Mouse (Mus musculus) spleen, adult 2 months (tissue): ENCODE results near the gene Nuak1. TPM values are rescaled to one million over a fixed set of nuclear protein-coding genes. Genes with fewer than 3 reads are reported as not detected.
A peak's percentile ranks its signal among the peaks of the same experiment; 100 is the strongest.

Experiments used
- DNase-seq, 2 experiments: peaks; one replicate each; pipeline versions ENCODE4 v3.0.0 to v3.0.0-alpha.2; 2012 to 2021; ENCODE audit warnings: low spot score in 2 of 2, low read depth in 1 of 2
- H3K27ac ChIP-seq: fragments of 200-500 bp; 2 replicates; pipeline ENCODE4 v1.5.1; 2012; ENCODE audit warnings: low read length, inconsistent platforms; ENCODE audit not compliant: insufficient read depth
- H3K27me3 ChIP-seq: fragments of 200-500 bp; 2 replicates; pipeline ENCODE4 v1.6.1; 2012; ENCODE audit warnings: mild to moderate bottlenecking, moderate library complexity, low read length, inconsistent platforms; ENCODE audit not compliant: control insufficient read depth, insufficient read depth
- H3K36me3 ChIP-seq: fragments of 200-500 bp; 2 replicates; pipeline ENCODE4 v1.6.1; 2012; ENCODE audit warnings: mild to moderate bottlenecking, low read length, inconsistent platforms; ENCODE audit not compliant: control insufficient read depth, insufficient read depth
- H3K4me1 ChIP-seq: fragments of 200-500 bp; 2 replicates; pipeline ENCODE4 v1.6.1; 2011; ENCODE audit warnings: inconsistent platforms; ENCODE audit not compliant: control insufficient read depth, insufficient read depth, insufficient read length
- H3K4me3 ChIP-seq: fragments of 200-500 bp; 2 replicates; pipeline ENCODE4 v1.5.1; 2011; ENCODE audit warnings: mild to moderate bottlenecking, inconsistent platforms; ENCODE audit not compliant: insufficient read depth, insufficient read length; ENCODE audit errors: extremely low read depth
- CTCF ChIP-seq: fragments of 200-500 bp; IDR thresholded peaks from 2 replicates; pipeline ENCODE4 v1.5.1; 2011; ENCODE audit warnings: mild to moderate bottlenecking, inconsistent platforms; ENCODE audit not compliant: insufficient read depth, insufficient read length, insufficient replicate concordance; ENCODE audit errors: extremely low read depth
- POLR2A ChIP-seq: fragments of 200-500 bp; IDR thresholded peaks from 2 replicates; pipeline ENCODE4 v1.6.1; 2011; ENCODE audit warnings: low read depth, low read length, inconsistent platforms
- WGBS: fragments of 180-500 bp; shearing (Covaris S2); methylation state at CpG from one replicate; pipeline ENCODE4 v1.1.7; 2018; 5-methylcytosine and 5-hydroxymethylcytosine counted together
- polyA plus RNA-seq: library from polyadenylated mRNA; depleted of rRNA; stranded (reverse); fragments of >200 nt; gene quantifications from 2 replicates; pipeline ENCODE4 v1.2.3, GENCODE M21; 2012

Nuak1 gene
- polyA plus RNA-seq, 1 experiment: 7.0 TPM

GRCm38 (mm10) chr10:84423903-84424302, 16.5 kb downstream of the Nuak1 start:
- 17% methylated on average over 5 of the region's 5 CpGs for WGBS
- Histone ChIP-seq H3K4me3 (no peak overlapping the region), H3K36me3 (no peaks in the 10 kb centered on the region), H3K27ac (peak overlapping the region; percentile 9; the same call in 1 of the 2 replicates), H3K4me1 (peaks cover 17% of the 10 kb centered on the region; the same call in 1 of the 2 replicates), H3K27me3 (no peaks in the 10 kb centered on the region)
- TF ChIP-seq CTCF (no peak), POLR2A (no peak)
- no peak for DNase-seq

GRCm38 (mm10) chr10:84420589-84420988, 19.8 kb downstream of the Nuak1 start:
- H3K36me3 ChIP-seq: no peaks in the 10 kb centered on the region
- peaks cover 17% of the 10 kb centered on the region; the same call in 1 of the 2 replicates for H3K4me1 ChIP-seq
- DNase-seq: no peak
- H3K27me3 ChIP-seq: no peaks in the 10 kb centered on the region
- no peak overlapping the region for H3K4me3 ChIP-seq
- H3K27ac ChIP-seq: no peak overlapping the region
- no peak for TF ChIP-seq POLR2A
- TF ChIP-seq CTCF: no peak
- WGBS: 92% methylated on average over 6 of the region's 6 CpGs

GRCm38 (mm10) chr10:84418421-84418820, 22.0 kb downstream of the Nuak1 start:
- Histone ChIP-seq H3K4me1 (peaks cover 5% of the 10 kb centered on the region; the same call in 1 of the 2 replicates), H3K27me3 (no peaks in the 10 kb centered on the region), H3K4me3 (no peak overlapping the region), H3K27ac (no peak overlapping the region), H3K36me3 (no peaks in the 10 kb centered on the region)
- TF ChIP-seq CTCF: no peak
- no peak for TF ChIP-seq POLR2A
- no peak for DNase-seq

GRCm38 (mm10) chr10:84416752-84417151, 23.6 kb downstream of the Nuak1 start:
- Histone ChIP-seq H3K36me3 (no peaks in the 10 kb centered on the region), H3K4me3 (no peak overlapping the region), H3K4me1 (no peaks in the 10 kb centered on the region), H3K27me3 (no peaks in the 10 kb centered on the region), H3K27ac (no peak overlapping the region)
- no peak for TF ChIP-seq CTCF
- no peak for TF ChIP-seq POLR2A
- no peak for DNase-seq
- 80% methylated on average over 8 of the region's 8 CpGs for WGBS

- DNase-seq: no peak
- Histone ChIP-seq H3K4me1 (0 out of 2 replicates have a peak, but pooled peaks cover 3% of the 10 kb centered on the region), H3K36me3 (no peaks in the 10 kb centered on the region), H3K4me3 (no peak overlapping the region), H3K27me3 (no peaks in the 10 kb centered on the region), H3K27ac (no peak overlapping the region)
- no peak for TF ChIP-seq POLR2A
- no peak for TF ChIP-seq CTCF
- 92% methylated on average over 8 of the region's 8 CpGs for WGBS
Observed at GRCm38 (mm10) chr10:84414981-84415700, 25.3 kb downstream of the Nuak1 start.

GRCm38 (mm10) chr10:84413310-84413709, 27.1 kb downstream of the Nuak1 start:
- no peak for DNase-seq
- H3K4me3 ChIP-seq: no peak overlapping the region
- TF ChIP-seq CTCF: no peak
- TF ChIP-seq POLR2A: no peak
- H3K27me3 ChIP-seq: no peaks in the 10 kb centered on the region
- H3K36me3 ChIP-seq: no peaks in the 10 kb centered on the region
- 85% methylated on average over 6 of the region's 6 CpGs for whole genome bisulfite sequencing
- 0 out of 2 replicates have a peak, but pooled peaks cover 3% of the 10 kb centered on the region for H3K4me1 ChIP-seq
- no peak overlapping the region for H3K27ac ChIP-seq

- H3K27ac ChIP-seq: no peak overlapping the region
- H3K4me3 ChIP-seq: no peak overlapping the region
- TF ChIP-seq CTCF (no peak), POLR2A (no peak)
- 0 out of 2 replicates have a peak, but pooled peaks cover 3% of the 10 kb centered on the region for H3K4me1 ChIP-seq
- WGBS: 76% methylated on average over 12 of the region's 12 CpGs
- no peaks in the 10 kb centered on the region for H3K36me3 ChIP-seq
- no peak for DNase-seq
- H3K27me3 ChIP-seq: no peaks in the 10 kb centered on the region
Observed at GRCm38 (mm10) chr10:84412326-84412962, 28.0 kb downstream of the Nuak1 start.
